Mouse (Mus musculus) intestine, embryonic 14.5 days (tissue): ENCODE measurements at regions not wholly inside any gene's neighbourhood (a gene's known extent, or its start where the extent isn't known, plus 50 kb on each side); places are given as distances from the start of the nearest gene placed in this dataset.

Experiments used
- ATAC-seq: fragments of 200-750 bp; cut with Nextera tagmentation; replicated peaks from 2 replicates; pipeline ENCODE4 v1.8.0; 2017; ENCODE audit warnings: low read depth, moderate number of reproducible peaks, moderate TSS enrichment, moderate library complexity; ENCODE audit not compliant: low FRiP score, low TSS enrichment
- DNase-seq: peaks from one replicate; pipeline ENCODE4 v3.0.0-alpha.2; 2018; ENCODE audit warnings: low spot score
- H3K27ac ChIP-seq: fragments of 300-500 bp; sonication (generic); 2 replicates; pipeline ENCODE4 v1.5.1; 2014; ENCODE audit warnings: low read depth, mild to moderate bottlenecking, control low read depth
- H3K27me3 ChIP-seq: fragments of 300-500 bp; sonication (generic); replicated peaks from 2 replicates; pipeline ENCODE4 v1.6.1; 2014; ENCODE audit warnings: low read length, control low read depth; ENCODE audit not compliant: control insufficient read depth, insufficient read depth
- H3K36me3 ChIP-seq: fragments of 300-500 bp; sonication (generic); 2 replicates; pipeline ENCODE4 v1.6.1; 2014; ENCODE audit warnings: low read length, control low read depth; ENCODE audit not compliant: control insufficient read depth, insufficient read depth
- H3K4me1 ChIP-seq: fragments of 300-500 bp; sonication (generic); replicated peaks from 2 replicates; pipeline ENCODE4 v1.6.1; 2014; ENCODE audit warnings: low read length, control low read depth, mixed read lengths; ENCODE audit not compliant: control insufficient read depth, insufficient read depth
- H3K4me2 ChIP-seq: fragments of 300-500 bp; sonication (generic); 2 replicates; pipeline ENCODE4 v1.6.1; 2014; ENCODE audit warnings: low read length
- H3K4me3 ChIP-seq: fragments of 300-500 bp; sonication (generic); 2 replicates; pipeline ENCODE4 v1.5.1; 2014; ENCODE audit warnings: low read depth, low read length, control low read depth, mixed read lengths
- H3K9ac ChIP-seq: fragments of 300-500 bp; sonication (generic); 2 replicates; pipeline ENCODE4 v1.6.1; 2014; ENCODE audit warnings: mild to moderate bottlenecking, low read length
- H3K9me3 ChIP-seq: fragments of 300-500 bp; sonication (generic); 2 replicates; pipeline ENCODE4 v1.6.1; 2016; ENCODE audit warnings: low read length, control low read depth; ENCODE audit not compliant: control insufficient read depth
- WGBS: fragments of 180-500 bp; shearing (Covaris S2); extraction: QIAGEN DNeasy Blood & Tissue Kit; methylation state at CpG from one replicate; pipeline ENCODE4 v1.1.7; 2014; 5-methylcytosine and 5-hydroxymethylcytosine counted together

GRCm38 (mm10) chr17:16101548-16101947 is 270.7 kb upstream of the Rgmb start:
- no peak overlapping the region for H3K4me3 ChIP-seq
- H3K4me1 ChIP-seq, result no peaks in the 10 kb centered on the region
- no peaks in the 10 kb centered on the region for H3K36me3 ChIP-seq
- H3K4me2 ChIP-seq, result no peak overlapping the region
- DNase-seq, result no peak
- H3K9me3 ChIP-seq, result no peaks in the 10 kb centered on the region
- no peaks in the 10 kb centered on the region for H3K27me3 ChIP-seq
- 37% methylated on average over 2 of the region's 2 CpGs for WGBS
- no peak for ATAC-seq
- H3K27ac ChIP-seq, result no peak overlapping the region
- no peak overlapping the region for H3K9ac ChIP-seq

GRCm38 (mm10) chr17:16092952-16093351 is 262.1 kb upstream of the Rgmb start:
- no peak for DNase-seq
- no peaks in the 10 kb centered on the region for H3K36me3 ChIP-seq
- WGBS, result 83% methylated on average over 4 of the region's 4 CpGs
- H3K9ac ChIP-seq, result no peak overlapping the region
- no peaks in the 10 kb centered on the region for H3K27me3 ChIP-seq
- H3K4me2 ChIP-seq, result no peak overlapping the region
- no peak overlapping the region for H3K4me3 ChIP-seq
- H3K27ac ChIP-seq, result no peak overlapping the region
- no peak for ATAC-seq
- H3K4me1 ChIP-seq, result no peaks in the 10 kb centered on the region
- no peaks in the 10 kb centered on the region for H3K9me3 ChIP-seq

GRCm38 (mm10) chr17:16089619-16090280 is 258.9 kb upstream of the Rgmb start:
- ATAC-seq (no peak), DNase-seq (no peak)
- Histone ChIP-seq H3K27ac (no peak overlapping the region), H3K9ac (no peak overlapping the region), H3K9me3 (no peaks in the 10 kb centered on the region), H3K4me1 (no peaks in the 10 kb centered on the region), H3K4me3 (no peak overlapping the region), H3K36me3 (no peaks in the 10 kb centered on the region), H3K27me3 (no peaks in the 10 kb centered on the region), H3K4me2 (no peak overlapping the region)
- WGBS, result 82% methylated on average over 8 of the region's 8 CpGs

GRCm38 (mm10) chr17:16088879-16089618 is 258.2 kb upstream of the Rgmb start:
- Histone ChIP-seq H3K4me1 (no peaks in the 10 kb centered on the region), H3K27me3 (no peaks in the 10 kb centered on the region), H3K27ac (no peak overlapping the region), H3K9me3 (no peaks in the 10 kb centered on the region), H3K4me2 (no peak overlapping the region), H3K4me3 (no peak overlapping the region), H3K36me3 (no peaks in the 10 kb centered on the region), H3K9ac (no peak overlapping the region)
- no peak for ATAC-seq
- WGBS, result 70% methylated on average over 5 of the region's 5 CpGs
- no peak for DNase-seq

- no peaks in the 10 kb centered on the region for H3K9me3 ChIP-seq
- no peak overlapping the region for H3K9ac ChIP-seq
- H3K27ac ChIP-seq, result no peak overlapping the region
- WGBS, result 80% methylated on average over 2 of the region's 2 CpGs
- no peaks in the 10 kb centered on the region for H3K27me3 ChIP-seq
- no peak overlapping the region for H3K4me2 ChIP-seq
- no peaks in the 10 kb centered on the region for H3K36me3 ChIP-seq
- no peak overlapping the region for H3K4me3 ChIP-seq
- H3K4me1 ChIP-seq, result no peaks in the 10 kb centered on the region
- no peak for DNase-seq
- ATAC-seq, result no peak
These were observed 256.2 kb upstream of the Rgmb start for GRCm38 (mm10) chr17:16087046-16087445.

GRCm38 (mm10) chr17:16082842-16083241 is 252.0 kb upstream of the Rgmb start:
- Histone ChIP-seq H3K27ac (no peak overlapping the region), H3K4me3 (no peak overlapping the region), H3K27me3 (no peaks in the 10 kb centered on the region), H3K36me3 (no peaks in the 10 kb centered on the region), H3K9ac (no peak overlapping the region), H3K4me1 (no peaks in the 10 kb centered on the region), H3K9me3 (no peaks in the 10 kb centered on the region), H3K4me2 (no peak overlapping the region)
- ATAC-seq (no peak), DNase-seq (no peak)
- 95% methylated on average over 3 of the region's 3 CpGs for WGBS

GRCm38 (mm10) chr17:16078549-16078948 is 247.7 kb upstream of the Rgmb start:
- Histone ChIP-seq H3K9me3 (no peaks in the 10 kb centered on the region), H3K36me3 (no peaks in the 10 kb centered on the region), H3K27ac (no peak overlapping the region), H3K4me1 (no peaks in the 10 kb centered on the region), H3K4me2 (no peak overlapping the region), H3K9ac (no peak overlapping the region), H3K4me3 (no peak overlapping the region), H3K27me3 (no peaks in the 10 kb centered on the region)
- 73% methylated on average over 3 of the region's 3 CpGs for WGBS
- ATAC-seq, result no peak
- DNase-seq, result no peak

GRCm38 (mm10) chr17:16069334-16069733 is 238.5 kb upstream of the Rgmb start:
- no peaks in the 10 kb centered on the region for H3K9me3 ChIP-seq
- ATAC-seq, result no peak
- H3K36me3 ChIP-seq, result no peaks in the 10 kb centered on the region
- H3K27me3 ChIP-seq, result no peaks in the 10 kb centered on the region
- DNase-seq, result no peak
- H3K4me1 ChIP-seq, result no peaks in the 10 kb centered on the region
- WGBS, result 52% methylated on average over 1 of the region's 1 CpGs
- no peak overlapping the region for H3K4me2 ChIP-seq
- no peak overlapping the region for H3K4me3 ChIP-seq
- no peak overlapping the region for H3K27ac ChIP-seq
- H3K9ac ChIP-seq, result no peak overlapping the region

GRCm38 (mm10) chr17:16067858-16068257 is 237.0 kb upstream of the Rgmb start:
- no peak overlapping the region for H3K9ac ChIP-seq
- 89% methylated on average over 2 of the region's 2 CpGs for WGBS
- H3K27me3 ChIP-seq, result no peaks in the 10 kb centered on the region
- ATAC-seq (no peak), DNase-seq (no peak)
- no peaks in the 10 kb centered on the region for H3K4me1 ChIP-seq
- no peaks in the 10 kb centered on the region for H3K9me3 ChIP-seq
- no peak overlapping the region for H3K27ac ChIP-seq
- H3K4me2 ChIP-seq, result no peak overlapping the region
- H3K4me3 ChIP-seq, result no peak overlapping the region
- no peaks in the 10 kb centered on the region for H3K36me3 ChIP-seq
